Mouse (Mus musculus) heart, postnatal 0 days (tissue): ENCODE results near the gene Twnk. TPM values are rescaled to one million over a fixed set of nuclear protein-coding genes. Genes with fewer than 3 reads are reported as not detected.

Experiments used
- ATAC-seq: fragments of 200-750 bp; cut with Nextera tagmentation; 2 replicates; pipeline ENCODE4 v1.8.0; 2017; ENCODE audit warnings: low read depth, moderate number of reproducible peaks, moderate library complexity; ENCODE audit not compliant: insufficient read depth
- DNase-seq: peaks from one replicate; pipeline ENCODE4 v3.0.0-alpha.2; 2016; ENCODE audit warnings: low spot score
- H3K27ac ChIP-seq: fragments of 300-500 bp; sonication (generic); 2 replicates; pipeline ENCODE4 v1.5.1; 2014; ENCODE audit warnings: low read depth, mild to moderate bottlenecking
- H3K27me3 ChIP-seq: fragments of 300-500 bp; sonication (generic); 2 replicates; pipeline ENCODE4 v1.6.1; 2014; ENCODE audit warnings: low read length, mixed read lengths; ENCODE audit not compliant: control insufficient read depth, insufficient read depth
- H3K36me3 ChIP-seq: fragments of 300-500 bp; sonication (generic); replicated peaks from 2 replicates; pipeline ENCODE4 v1.6.1; 2014; ENCODE audit warnings: low read length, mixed read lengths; ENCODE audit not compliant: control insufficient read depth, insufficient read depth
- H3K4me1 ChIP-seq: fragments of 300-500 bp; sonication (generic); 2 replicates; pipeline ENCODE4 v1.6.1; 2014; ENCODE audit warnings: antibody characterized with exemption; ENCODE audit not compliant: control insufficient read depth, insufficient read depth
- H3K4me2 ChIP-seq: fragments of 300-500 bp; sonication (generic); 2 replicates; pipeline ENCODE4 v1.6.1; 2014; ENCODE audit warnings: low read depth, mild to moderate bottlenecking, low read length, moderate library complexity
- H3K4me3 ChIP-seq: fragments of 300-500 bp; sonication (generic); 2 replicates; pipeline ENCODE4 v1.5.1; 2014; ENCODE audit warnings: low read depth, low read length
- H3K9ac ChIP-seq: fragments of 300-500 bp; sonication (generic); replicated peaks from 2 replicates; pipeline ENCODE4 v1.6.1; 2014; ENCODE audit warnings: low read depth, low read length, mixed read lengths
- H3K9me3 ChIP-seq: fragments of 300-500 bp; sonication (generic); replicated peaks from 2 replicates; pipeline ENCODE4 v1.6.1; 2016; ENCODE audit warnings: low read length; ENCODE audit not compliant: control insufficient read depth
- CTCF ChIP-seq: IDR thresholded peaks from 2 replicates; pipeline ENCODE4 v1.5.1; 2016; ENCODE audit warnings: antibody characterized with exemption, control low read depth, low read depth
- EP300 ChIP-seq: IDR thresholded peaks from 2 replicates; pipeline ENCODE4 v1.6.1; 2016; ENCODE audit warnings: antibody characterized with exemption, low read depth
- WGBS: fragments of 180-500 bp; shearing (Covaris S2); extraction: QIAGEN DNeasy Blood & Tissue Kit; methylation state at CpG from one replicate; pipeline ENCODE4 v1.1.7; 2014; 5-methylcytosine and 5-hydroxymethylcytosine counted together
- polyA plus RNA-seq: library from polyadenylated mRNA; unstranded; fragments of >200 nt; fragmentation: Nextera tagmentation; extraction: Ambion mirVana; gene quantifications from 2 replicates; pipeline ENCODE4 v1.2.1, GENCODE M21; 2015
- total RNA-seq: library from RNA; depleted of rRNA; stranded (reverse); fragments of >200 nt; gene quantifications from 2 replicates; pipeline ENCODE4 v1.2.3, GENCODE M21; 2014; ENCODE audit warnings: low replicate concordance

Twnk gene
- total and polyA plus RNA-seq, 2 experiments from 2014 or later = 12.9 to 14.0 TPM

DNA sequence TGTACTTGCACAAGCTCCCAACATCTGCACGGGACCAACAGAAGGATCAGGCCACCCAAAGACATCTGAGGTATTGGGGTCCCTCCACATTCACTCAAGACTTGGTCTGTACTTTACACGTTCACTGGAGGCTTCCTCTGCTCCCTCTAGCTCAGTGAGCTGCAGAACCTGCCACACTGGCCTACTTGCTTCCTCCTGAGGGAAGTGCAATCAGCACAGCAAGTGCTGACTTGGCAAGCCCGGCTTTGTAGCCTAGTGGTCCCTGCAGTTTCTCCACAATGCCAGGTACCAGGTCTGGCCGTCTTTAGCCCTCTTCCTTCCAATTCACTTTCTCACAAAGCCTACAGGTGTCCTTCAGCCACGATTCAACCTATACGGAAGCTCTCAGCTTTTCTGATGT lies 18.5 kb upstream of the Twnk start:
- H3K9ac ChIP-seq = no peak overlapping the region
- H3K27me3 ChIP-seq = no peaks in the 10 kb centered on the region
- DNase-seq = no peak
- H3K4me1 ChIP-seq = peaks cover 9% of the 10 kb centered on the region; the same call in 1 of the 2 replicates
- H3K27ac ChIP-seq = no peak overlapping the region
- ATAC-seq = no peak
- no peak overlapping the region for H3K4me3 ChIP-seq
- H3K9me3 ChIP-seq = no peaks in the 10 kb centered on the region
- peaks cover 5% of the 10 kb centered on the region; the same call in 1 of the 2 replicates for H3K36me3 ChIP-seq
- H3K4me2 ChIP-seq = no peak overlapping the region
- no peak for TF ChIP-seq EP300
- 74% methylated on average over 6 of the region's 6 CpGs for WGBS

GRCm38 (mm10) chr19:44987851-44988250 lies 17.6 kb upstream of the Twnk start:
- Histone ChIP-seq H3K27ac (no peak overlapping the region), H3K36me3 (0 out of 2 replicates have a peak, but pooled peaks cover 5% of the 10 kb centered on the region), H3K9ac (no peak overlapping the region), H3K27me3 (no peaks in the 10 kb centered on the region), H3K9me3 (no peaks in the 10 kb centered on the region), H3K4me1 (peaks cover 9% of the 10 kb centered on the region; the same call in 1 of the 2 replicates), H3K4me2 (no peak overlapping the region), H3K4me3 (no peak overlapping the region)
- DNase-seq (no peak), ATAC-seq (no peak)
- TF ChIP-seq CTCF (no peak), EP300 (no peak)
- WGBS = 70% methylated on average over 6 of the region's 6 CpGs

- H3K9ac ChIP-seq = 0 out of 2 replicates have a peak overlapping the region, but pooled peaks have one; percentile 60
- H3K27me3 ChIP-seq = no peaks in the 10 kb centered on the region
- DNase-seq = no peak
- H3K36me3 ChIP-seq = 0 out of 2 replicates have a peak, but pooled peaks cover 2% of the 10 kb centered on the region
- H3K4me2 ChIP-seq = peak overlapping the region; percentile 99
- peak overlapping the region; percentile 66 for H3K4me3 ChIP-seq
- ATAC-seq = no peak
- no peaks in the 10 kb centered on the region for H3K9me3 ChIP-seq
- no peak overlapping the region for H3K27ac ChIP-seq
- TF ChIP-seq CTCF = no peak
- TF ChIP-seq EP300 = no peak
- 29% methylated on average over 9 of the region's 9 CpGs for WGBS
- H3K4me1 ChIP-seq = peaks cover 9% of the 10 kb centered on the region; the same call in 1 of the 2 replicates
These were observed 17.1 kb upstream of the Twnk start for GRCm38 (mm10) chr19:44988321-44988720.

DNA sequence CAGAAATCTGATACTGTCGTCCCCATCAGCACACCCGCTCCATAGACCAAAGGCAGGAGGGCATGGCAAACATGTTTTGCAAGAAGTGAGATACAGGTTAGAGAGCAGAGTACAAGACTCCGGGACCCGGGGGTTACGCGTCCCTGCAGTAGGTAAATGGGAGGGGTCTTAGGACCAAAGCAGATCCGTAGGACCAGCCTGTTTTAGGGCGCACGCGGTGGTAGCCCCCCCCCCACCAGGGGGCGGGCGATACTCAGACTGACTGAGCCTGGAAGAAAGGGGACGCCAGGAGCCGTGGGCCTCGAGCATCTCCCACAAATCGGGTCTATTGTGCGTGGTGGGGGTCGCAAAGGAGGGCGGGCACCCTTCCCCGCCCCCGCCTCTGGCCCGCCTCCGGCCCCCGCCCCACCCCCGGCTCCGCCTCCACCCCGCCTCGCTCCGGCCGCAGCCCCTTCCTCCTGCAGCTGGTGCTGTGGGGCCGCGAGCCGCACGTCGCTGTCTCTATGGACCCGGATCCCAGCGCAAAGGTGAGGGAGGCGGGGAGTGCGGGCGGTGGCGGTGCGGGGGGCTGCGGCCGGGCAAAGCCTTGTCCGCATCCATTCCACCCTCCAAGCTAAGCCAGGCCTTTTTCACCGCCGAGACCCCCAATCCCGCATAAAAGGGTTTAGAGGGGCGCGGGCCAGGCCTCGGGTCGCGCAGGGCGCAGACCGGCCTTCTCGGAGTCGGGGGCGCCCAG lies 16.5 kb upstream of the Twnk start, which contains the start of gene Sema4g:
Sema4g (plus strand) TSS at position 271 of the 736 bp plus-strand sequence.
- H3K27me3 ChIP-seq = no peaks in the 10 kb centered on the region
- no peak within 1 kb of the TSS for H3K27ac ChIP-seq
- ATAC-seq (peak; percentile 21; the same call in 1 of the 2 replicates), DNase-seq (no peak)
- peak within 1 kb of the TSS; percentile 60 for H3K9ac ChIP-seq
- H3K36me3 ChIP-seq = no peaks in the 10 kb centered on the region
- H3K4me1 ChIP-seq = peaks cover 9% of the 10 kb centered on the region; the same call in 1 of the 2 replicates
- H3K9me3 ChIP-seq = no peaks in the 10 kb centered on the region
- WGBS = under 1% methylated on average over 41 of the region's 58 CpGs
- peak within 1 kb of the TSS; percentile 66 for H3K4me3 ChIP-seq
- TF ChIP-seq CTCF (peak; percentile 29), EP300 (no peak)
- peak within 1 kb of the TSS; percentile 99 for H3K4me2 ChIP-seq

- no peaks in the 10 kb centered on the region for H3K27me3 ChIP-seq
- TF ChIP-seq CTCF (no peak), EP300 (no peak)
- H3K4me1 ChIP-seq = peaks cover 9% of the 10 kb centered on the region; the same call in 1 of the 2 replicates
- 11% methylated on average over 22 of the region's 22 CpGs for WGBS
- H3K27ac ChIP-seq = no peak overlapping the region
- H3K4me2 ChIP-seq = peak overlapping the region; percentile 99
- H3K4me3 ChIP-seq = peak overlapping the region; percentile 66
- ATAC-seq (no peak), DNase-seq (no peak)
- no peaks in the 10 kb centered on the region for H3K9me3 ChIP-seq
- H3K36me3 ChIP-seq = no peaks in the 10 kb centered on the region
- peak overlapping the region; percentile 60 for H3K9ac ChIP-seq
These were observed 15.6 kb upstream of the Twnk start for GRCm38 (mm10) chr19:44989567-44990495.
